Mouse (Mus musculus) CH12.LX (cell line): ENCODE results near the gene Rnf8. TPM values are rescaled to one million over a fixed set of nuclear protein-coding genes. Genes with fewer than 3 reads are reported as not detected.
A peak's percentile ranks its signal among the peaks of the same experiment; 100 is the strongest.

Experiments used
- DNase-seq: peaks from one replicate; pipeline ENCODE4 v3.0.0-alpha.2; 2013; ENCODE audit errors: extremely low read depth
- H3K27ac ChIP-seq: 2 replicates; pipeline ENCODE4 v1.5.1; 2012; ENCODE audit warnings: low read depth, mild to moderate bottlenecking, control low read depth, moderate library complexity; ENCODE audit not compliant: insufficient read depth
- H3K27me3 ChIP-seq: replicated peaks from 2 replicates; pipeline ENCODE3; 2012; ENCODE audit warnings: inconsistent platforms
- H3K36me3 ChIP-seq, 2 experiments: replicated peaks in 1 of 2; 2 replicates each; pipeline versions ENCODE3 to v1.6.1; 2012; ENCODE audit warnings: inconsistent platforms in 1 of 2, low read length in 1 of 2, mild to moderate bottlenecking in 1 of 2, mixed read lengths in 1 of 2, moderate library complexity in 1 of 2; ENCODE audit not compliant: control insufficient read depth in 1 of 2, insufficient read depth in 1 of 2
- H3K4me1 ChIP-seq, 2 experiments: 2 replicates each; pipeline ENCODE4 v1.6.1; 2012; ENCODE audit warnings: inconsistent platforms in 1 of 2, moderate library complexity in 1 of 2; ENCODE audit not compliant: insufficient read depth in 2 of 2, control insufficient read depth in 1 of 2
- H3K4me2 ChIP-seq: 2 replicates; pipeline ENCODE4 v1.6.1; 2012; ENCODE audit warnings: low read depth, mild to moderate bottlenecking, control low read depth; ENCODE audit not compliant: poor library complexity, insufficient read depth, severe bottlenecking
- H3K4me3 ChIP-seq, 3 experiments: fragments of 150-350 bp in 1 of 3; sonication (generic) in 1 of 3; replicated peaks in 1 of 3; 2 replicates each; pipeline versions ENCODE3 to v1.5.1; 2011 to 2012; ENCODE audit warnings: low read depth in 2 of 3, low read length in 2 of 3, mild to moderate bottlenecking in 2 of 3, moderate library complexity in 2 of 3, control low read depth in 1 of 3, improper control_type of control experiment in 1 of 3, inconsistent platforms in 1 of 3, mixed read lengths in 1 of 3; ENCODE audit not compliant: poor library complexity in 1 of 3
- H3K79me2 ChIP-seq: replicated peaks from 2 replicates; pipeline ENCODE4 v1.6.1; 2012; ENCODE audit warnings: mild to moderate bottlenecking, moderate library complexity; ENCODE audit not compliant: control insufficient read depth, poor library complexity, insufficient read depth, severe bottlenecking; ENCODE audit errors: extremely low read depth
- H3K9ac ChIP-seq: 2 replicates; pipeline ENCODE4 v1.6.1; 2012; ENCODE audit warnings: low read depth, mild to moderate bottlenecking, control low read depth, moderate library complexity; ENCODE audit not compliant: insufficient read depth
- H3K9me3 ChIP-seq: replicated peaks from 2 replicates; pipeline ENCODE3; 2012; ENCODE audit warnings: low read length, inconsistent platforms, mixed read lengths
- CHD2 ChIP-seq: IDR thresholded peaks from 2 replicates; pipeline ENCODE4 v1.6.1; 2011; ENCODE audit warnings: low read length, improper control_type of control experiment
- CTCF ChIP-seq, 2 experiments: IDR thresholded peaks in 1 of 2; conservative IDR thresholded peaks in 1 of 2; 2 replicates each; pipeline ENCODE4 v1.5.1; 2011 to 2012; ENCODE audit warnings: low read depth in 2 of 2, low read length in 2 of 2, improper control_type of control experiment in 1 of 2, inconsistent platforms in 1 of 2, mild to moderate bottlenecking in 1 of 2, moderate library complexity in 1 of 2
- EP300 ChIP-seq: IDR thresholded peaks from 2 replicates; pipeline ENCODE4 v1.6.1; 2011; ENCODE audit warnings: low read length, improper control_type of control experiment
- ETS1 ChIP-seq: conservative IDR thresholded peaks from 2 replicates; pipeline ENCODE4 v1.6.1; 2012; ENCODE audit warnings: low read depth, mild to moderate bottlenecking, inconsistent platforms, low read length, improper control_type of control experiment, moderate library complexity
- GABPA ChIP-seq: IDR thresholded peaks from 2 replicates; pipeline ENCODE4 v1.6.1; 2012; ENCODE audit warnings: low read depth, low read length, improper control_type of control experiment, inconsistent platforms; ENCODE audit not compliant: insufficient replicate concordance
- HCFC1 ChIP-seq: IDR thresholded peaks from 2 replicates; pipeline ENCODE4 v1.6.1; 2012; ENCODE audit warnings: low read depth, mild to moderate bottlenecking, inconsistent platforms, low read length, improper control_type of control experiment
- JUND ChIP-seq: conservative IDR thresholded peaks from 2 replicates; pipeline ENCODE4 v1.6.1; 2011; ENCODE audit warnings: low read depth, low read length, improper control_type of control experiment
- KAT2A ChIP-seq: IDR thresholded peaks from 2 replicates; pipeline ENCODE4 v1.6.1; 2012; ENCODE audit warnings: low read length, improper control_type of control experiment, inconsistent platforms; ENCODE audit not compliant: insufficient replicate concordance
- MAX ChIP-seq: IDR thresholded peaks from 2 replicates; pipeline ENCODE4 v1.6.1; 2011; ENCODE audit warnings: low read length, improper control_type of control experiment
- MXI1 ChIP-seq: IDR thresholded peaks from 2 replicates; pipeline ENCODE4 v1.6.1; 2011; ENCODE audit warnings: mild to moderate bottlenecking, low read depth, low read length, improper control_type of control experiment
- MYC ChIP-seq: IDR thresholded peaks from 2 replicates; pipeline ENCODE4 v1.6.1; 2011; ENCODE audit warnings: low read depth, mild to moderate bottlenecking, improper control_type of control experiment, low read length
- NELFE ChIP-seq: IDR thresholded peaks from 2 replicates; pipeline ENCODE4 v1.6.1; 2011; ENCODE audit warnings: low read depth, low read length, improper control_type of control experiment
- NRF1 ChIP-seq: IDR thresholded peaks from 2 replicates; pipeline ENCODE4 v1.6.1; 2014; ENCODE audit warnings: low read depth, mild to moderate bottlenecking, inconsistent platforms, low read length, improper control_type of control experiment, moderate library complexity
- POLR2A ChIP-seq: IDR thresholded peaks from 2 replicates; pipeline ENCODE4 v1.6.1; 2011; ENCODE audit warnings: low read depth, mild to moderate bottlenecking, improper control_type of control experiment, low read length
- RAD21 ChIP-seq: IDR thresholded peaks from 2 replicates; pipeline ENCODE4 v1.6.1; 2011; ENCODE audit warnings: low read depth, mild to moderate bottlenecking, low read length, improper control_type of control experiment, moderate library complexity
- RCOR1 ChIP-seq: conservative IDR thresholded peaks from 2 replicates; pipeline ENCODE4 v1.6.1; 2012; ENCODE audit warnings: low read depth, mild to moderate bottlenecking, inconsistent platforms, low read length, improper control_type of control experiment
- SIN3A ChIP-seq: IDR thresholded peaks from 2 replicates; pipeline ENCODE4 v1.6.1; 2012; ENCODE audit warnings: low read length, improper control_type of control experiment, inconsistent platforms
- SMC3 ChIP-seq: IDR thresholded peaks from 2 replicates; pipeline ENCODE4 v1.6.1; 2011; ENCODE audit warnings: low read depth, low read length, improper control_type of control experiment
- TCF12 ChIP-seq: IDR thresholded peaks from 2 replicates; pipeline ENCODE4 v1.6.1; 2014; ENCODE audit warnings: low read depth, mild to moderate bottlenecking, inconsistent platforms, low read length, improper control_type of control experiment
- ZKSCAN1 ChIP-seq: IDR thresholded peaks from 2 replicates; pipeline ENCODE4 v1.6.1; 2012; ENCODE audit warnings: low read depth, inconsistent platforms, low read length, improper control_type of control experiment, borderline replicate concordance
- ZMIZ1 ChIP-seq: IDR thresholded peaks from 2 replicates; pipeline ENCODE4 v1.6.1; 2012; ENCODE audit warnings: low read depth, mild to moderate bottlenecking, inconsistent platforms, low read length, improper control_type of control experiment
- ZNF384 ChIP-seq: IDR thresholded peaks from 2 replicates; pipeline ENCODE4 v1.6.1; 2012; ENCODE audit warnings: low read depth, low read length, improper control_type of control experiment, inconsistent platforms
- dilution Hi-C: fragments of 300-500 bp; cut with MboI; formaldehyde crosslinking; loops from 2 replicates; pipeline ENCODE4 v1.14.3; 2020; ENCODE audit warnings: low sequenced_read_pairs; ENCODE audit not compliant: extremely low pct_unique_long_range_greater_than_20kb, extremely low pct_ligation_motif_present
- in situ Hi-C: fragments of 300-500 bp; cut with MboI; formaldehyde crosslinking; loops from 3 replicates; pipeline ENCODE4 v1.14.3; 2019; ENCODE audit warnings: low sequenced_read_pairs, low pct_ligation_motif_present, low pct_unique_long_range_greater_than_20kb, mixed read lengths
- polyA plus RNA-seq: library from polyadenylated mRNA; unstranded; fragments of >175 nt; gene quantifications from 2 replicates; pipeline ENCODE4 v1.2.1, GENCODE M21; 2012; ENCODE audit warnings: low read depth; ENCODE audit not compliant: insufficient read length
- total RNA-seq, 2 experiments: library from RNA; depleted of rRNA; stranded (reverse); fragments of 300-350 nt in 1 of 2; fragments of >200 nt in 1 of 2; gene quantifications; 2 replicates each; pipeline ENCODE4 v1.2.3; 2012 to 2014

Gene Rnf8
- total and polyA plus RNA-seq, 3 experiments: 29.9 to 38.8 (median 35.4) TPM

DNA sequence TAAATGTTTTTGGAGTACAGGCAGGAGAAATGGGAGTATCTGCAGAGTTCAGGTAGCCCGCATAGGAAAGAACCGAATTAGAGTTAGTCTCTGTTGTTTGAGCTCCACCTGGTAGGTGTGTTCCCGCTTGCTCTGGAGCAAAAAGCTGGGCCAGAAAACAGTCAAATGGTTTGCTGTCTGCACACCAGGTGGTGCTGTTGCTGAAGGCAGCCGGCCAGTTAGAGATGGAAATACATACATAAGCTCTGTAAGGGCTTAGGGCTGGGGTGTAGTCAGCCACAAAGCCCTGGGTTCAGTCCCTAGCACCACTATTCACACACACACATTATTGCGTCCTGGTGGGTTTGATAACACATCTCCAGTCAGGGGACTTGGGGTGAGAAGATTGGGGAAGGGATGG is 21.5 kb downstream of the Rnf8 start:
- H3K4me1 ChIP-seq: 0 out of 4 replicates have a peak, but pooled peaks cover 0 to 2% of the 10 kb centered on the region in 2 experiments
- no peak overlapping the region for H3K9ac ChIP-seq
- no peak for TF ChIP-seq RCOR1
- TF ChIP-seq RAD21: peak; percentile 61
- TF ChIP-seq MYC: no peak
- TF ChIP-seq HCFC1: no peak
- peak; percentile 11 to 63; a peak in 2 of 4 replicates for TF ChIP-seq CTCF (conservative IDR thresholded peaks at IDR 0.05 in 1 of 2, IDR thresholded peaks at IDR 0.05 in 1 of 2; ENCODE audit: low read depth in 2 of 2, low read length in 2 of 2)
- no peak for TF ChIP-seq ZNF384
- TF ChIP-seq SMC3: peak; percentile 69
- TF ChIP-seq, all 38 proteins: peak for 3
- in situ Hi-C loops: no loop called here
- peak; percentile 32 for DNase-seq
- Histone ChIP-seq H3K4me3 (no peak overlapping the region), H3K79me2 (no peaks in the 10 kb centered on the region), H3K27me3 (no peaks in the 10 kb centered on the region), H3K9me3 (no peaks in the 10 kb centered on the region), H3K27ac (no peak overlapping the region), H3K36me3 (peaks cover 71 to 92% of the 10 kb centered on the region in 2 experiments), H3K4me2 (no peak overlapping the region)
- dilution Hi-C loops: no loop called here

DNA sequence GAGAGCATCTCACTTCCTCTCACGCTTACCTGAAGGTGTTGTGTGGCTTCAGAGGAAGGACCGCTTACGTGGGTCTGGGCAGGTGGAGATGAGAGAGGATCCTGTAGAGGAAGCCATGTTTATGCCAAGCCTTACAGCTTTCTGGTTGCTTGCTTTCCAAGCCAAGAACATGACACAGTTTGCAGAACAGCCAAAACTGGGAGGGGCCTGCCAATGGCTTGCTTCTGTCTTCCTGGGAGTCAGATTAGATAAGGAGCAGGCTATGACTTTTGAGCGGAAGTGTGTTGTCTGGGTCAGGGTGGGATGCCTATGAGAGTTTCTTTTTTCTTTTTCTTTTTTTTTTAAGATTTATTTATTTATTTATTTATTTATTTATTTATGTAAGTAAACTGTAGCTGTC is 22.8 kb downstream of the Rnf8 start:
- no peak overlapping the region for H3K27ac ChIP-seq
- H3K9ac ChIP-seq: no peak overlapping the region
- H3K9me3 ChIP-seq: no peaks in the 10 kb centered on the region
- H3K4me2 ChIP-seq: no peak overlapping the region
- 0 out of 4 replicates have a peak, but pooled peaks cover 0 to 2% of the 10 kb centered on the region in 2 experiments for H3K4me1 ChIP-seq
- in situ Hi-C loops: no loop called here
- peaks cover 69 to 88% of the 10 kb centered on the region in 2 experiments for H3K36me3 ChIP-seq
- TF ChIP-seq SMC3 (no peak), SIN3A (no peak), KAT2A (no peak), TCF12 (no peak), MXI1 (no peak), POLR2A (no peak), ETS1 (no peak), EP300 (no peak), ZMIZ1 (no peak), CTCF (conservative IDR thresholded peaks at IDR 0.05 in 1 of 2, IDR thresholded peaks at IDR 0.05 in 1 of 2; ENCODE audit: low read depth in 2 of 2, low read length in 2 of 2) (no peak)
- no peaks in the 10 kb centered on the region for H3K27me3 ChIP-seq
- H3K79me2 ChIP-seq: no peaks in the 10 kb centered on the region
- dilution Hi-C loops: no loop called here
- H3K4me3 ChIP-seq: no peak overlapping the region
- no peak for DNase-seq

DNA sequence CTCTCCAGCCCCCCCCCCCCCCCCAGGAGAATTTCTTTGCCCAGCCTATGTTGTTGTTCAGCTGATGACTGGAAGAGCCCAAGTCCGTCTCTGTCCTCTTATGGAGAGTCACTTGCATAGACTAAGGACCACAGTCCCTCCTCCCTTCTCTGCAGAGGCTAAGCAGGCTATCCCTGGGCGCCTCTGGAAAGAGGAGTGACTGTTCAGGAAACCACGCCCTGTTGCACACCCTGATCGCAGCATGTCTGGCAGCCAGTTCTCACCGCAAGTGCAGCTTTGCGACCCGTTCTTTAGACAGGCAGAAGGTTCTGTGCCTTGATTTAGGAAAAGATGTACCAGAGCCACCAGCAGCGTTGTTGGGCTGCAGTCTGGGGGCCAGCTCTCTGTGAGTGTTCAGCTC is 23.3 kb downstream of the Rnf8 start:
- Histone ChIP-seq H3K9me3 (no peaks in the 10 kb centered on the region), H3K27me3 (no peaks in the 10 kb centered on the region), H3K9ac (no peak overlapping the region), H3K4me3 (no peak overlapping the region), H3K4me1 (0 out of 4 replicates have a peak, but pooled peaks cover 0 to 2% of the 10 kb centered on the region in 2 experiments), H3K27ac (no peak overlapping the region), H3K79me2 (no peaks in the 10 kb centered on the region), H3K4me2 (no peak overlapping the region)
- dilution Hi-C loops: no loop called here
- no peak for TF ChIP-seq MAX
- no peak for TF ChIP-seq GABPA
- TF ChIP-seq KAT2A: no peak
- TF ChIP-seq NRF1: no peak
- no peak for TF ChIP-seq JUND
- no peak for TF ChIP-seq ZKSCAN1
- TF ChIP-seq CHD2: no peak
- no peak for TF ChIP-seq EP300
- no peak for TF ChIP-seq NELFE
- no peak for TF ChIP-seq CTCF (conservative IDR thresholded peaks at IDR 0.05 in 1 of 2, IDR thresholded peaks at IDR 0.05 in 1 of 2; ENCODE audit: low read depth in 2 of 2, low read length in 2 of 2)
- no peak for TF ChIP-seq SIN3A
- no peak for TF ChIP-seq TCF12
- TF ChIP-seq, all 38 proteins: peak for 0
- no peak for DNase-seq
- in situ Hi-C loops: no loop called here
- H3K36me3 ChIP-seq: peaks cover 70 to 84% of the 10 kb centered on the region in 2 experiments
